Comparison of ENCODE assay signal across 20 mouse cellular contexts in genomic region chr12:66724474-66724873, GRCm38 (mm10).
DNase-seq lines count a peak whose midpoint lies in the region; TF ChIP-seq lines count a peak whose summit lies in the region.
"Had no signal": no experiment of that assay in that cellular context is flagged by ENCODE, and none has a peak within 500 bp of the region (broad histone marks: within the 10 kb centered on the region; RNA-seq: fewer than 3 reads in every experiment).

No protein-coding gene starts in this region.

- intact Hi-C loops in left cerebral cortex, postnatal 10 days (cut with DNase I): no loop called here

- TF ChIP-seq CTCF in layer of hippocampus, adult 2 months (conservative IDR thresholded peaks at IDR 0.05): peak; percentile 38

- H3K4me3 ChIP-seq in layer of hippocampus, adult 2 months: no peak overlapping the region
- H3K4me3 ChIP-seq: heart, adult 2 months; limb, embryonic 10.5 days had no signal

- no peak overlapping the region for H3K27ac ChIP-seq in layer of hippocampus, adult 2 months
- H3K27ac ChIP-seq: heart, adult 2 months; limb, embryonic 10.5 days had no signal

- DNase-seq in embryo, embryonic 11 days: peak; percentile 5
- DNase-seq in embryo, embryonic 9.5 days (ENCODE audit: extremely low spot score): no peak
- no peak for DNase-seq in layer of hippocampus, adult 2 months (ENCODE audit: low spot score in 2 of 2)
- DNase-seq in layer of hippocampus, adult 11-12 months (ENCODE audit: low spot score): no peak
- peak; percentile 14 for DNase-seq in R1 (ENCODE audit: low read depth, low spot score)
- DNase-seq in mesoderm, embryonic 11.5 days (ENCODE audit: low read depth, low spot score): peak; percentile 13
- DNase-seq in urinary bladder, postnatal 4 days (ENCODE audit: low spot score in 2 of 2): no peak
- DNase-seq in left cerebral cortex, postnatal 10 days (ENCODE audit: extremely low spot score in 1 of 2, low spot score in 2 of 2): no peak
- DNase-seq: adrenal gland, postnatal 25 days; cerebellum, adult 11-12 months; cerebellum, postnatal 14 days; gastrocnemius, postnatal 14 days; heart, adult 2 months; heart, postnatal 36 days; kidney, adult 2 months; liver, postnatal 0 days; lung, postnatal 10 days; retina, postnatal 1 day; thymus, adult 2 months had no signal

Comparison
In these comparisons a context has a peak if more than half of its experiments do, and no peak if none do; other contexts are left out.
1. DNase-seq: peak in embryo, embryonic 11 days (single experiment), R1 (single experiment) and mesoderm, embryonic 11.5 days (single experiment); none in embryo, embryonic 9.5 days (single experiment), layer of hippocampus, adult 2 months (0 of 2), layer of hippocampus, adult 11-12 months (single experiment), urinary bladder, postnatal 4 days (0 of 2) and left cerebral cortex, postnatal 10 days (0 of 2).